Mouse (Mus musculus) B cell, adult (primary cell): ENCODE results near the gene Psmd6. TPM values are rescaled to one million over a fixed set of nuclear protein-coding genes. Genes with fewer than 3 reads are reported as not detected.

Source experiments
- total RNA-seq: library from RNA; stranded (reverse); gene quantifications from 4 replicates; pipeline ENCODE4 v1.2.4, GENCODE M21; 2023; ENCODE audit not compliant: inconsistent age

Psmd6 gene
- total RNA-seq: 102 to 113 TPM (median 105 TPM) in 4 replicates

GRCm38 (mm10) chr14:14120230-14121096 is at the start of gene Psmd6:
Psmd6 (minus strand) TSS chr14:14120984.

Other genes with a start within 250 kb of the Psmd6 start
- not detected in 4 replicates for gene Gm281, start 206.5 kb downstream of the Psmd6 start, total RNA-seq
- 66.1 to 77.9 TPM (median 66.8 TPM) in 4 replicates for gene Atxn7, start 159.5 kb downstream of the Psmd6 start, total RNA-seq
- gene Thoc7, start 159.1 kb downstream of the Psmd6 start, total RNA-seq: 50.0 to 74.8 TPM (median 71.4 TPM) in 4 replicates
- not detected in 4 replicates for gene Olfr720, start 65.9 kb upstream of the Psmd6 start, total RNA-seq
- not detected in 4 replicates for gene Olfr31, start 201.8 kb upstream of the Psmd6 start, total RNA-seq
- 24.5 to 27.9 TPM (median 26.1 TPM) in 4 replicates for gene Il3ra, start 225.3 kb upstream of the Psmd6 start, total RNA-seq